Mouse (Mus musculus): ENCODE measurements around the gene Rcc1.
A peak's percentile ranks its signal among the peaks of the same experiment; 100 is the strongest.

Gene Rcc1

GRCm38 (mm10) chr4:132353481-132353885 lies at the start of gene Rcc1:
Gene Rcc1 (minus strand): TSS chr4:132353605.
- DNase-seq, result peak; percentile 93

GRCm38 (mm10) chr4:132401016-132401415 lies 47.6 kb upstream of the Rcc1 start:
- DNase-seq, result no peak

GRCm38 (mm10) chr4:132398863-132399262 lies 45.5 kb upstream of the Rcc1 start:
- peak; percentile 55 for DNase-seq

- DNase-seq, result peak; percentile 86
Observed at GRCm38 (mm10) chr4:132398045-132398774, 44.8 kb upstream of the Rcc1 start.

- DNase-seq, result no peak
Observed at GRCm38 (mm10) chr4:132397120-132397519, 43.7 kb upstream of the Rcc1 start.

GRCm38 (mm10) chr4:132396251-132396650 lies 42.8 kb upstream of the Rcc1 start:
- no peak for DNase-seq

GRCm38 (mm10) chr4:132391063-132391740 lies 37.8 kb upstream of the Rcc1 start:
- DNase-seq, result no peak

GRCm38 (mm10) chr4:132389302-132389701 lies 35.9 kb upstream of the Rcc1 start:
- DNase-seq, result no peak

GRCm38 (mm10) chr4:132387617-132388016 lies 34.2 kb upstream of the Rcc1 start:
- DNase-seq, result peak; percentile 47

GRCm38 (mm10) chr4:132386846-132387245 lies 33.4 kb upstream of the Rcc1 start:
- DNase-seq, result peak; percentile 53

GRCm38 (mm10) chr4:132385771-132386410 lies 32.5 kb upstream of the Rcc1 start:
- no peak for DNase-seq

- no peak for DNase-seq
Observed at GRCm38 (mm10) chr4:132383455-132383854, 30.1 kb upstream of the Rcc1 start.

GRCm38 (mm10) chr4:132382296-132382695 lies 28.9 kb upstream of the Rcc1 start:
- DNase-seq, result no peak

GRCm38 (mm10) chr4:132380965-132381616 lies 27.7 kb upstream of the Rcc1 start:
- no peak for DNase-seq

GRCm38 (mm10) chr4:132373820-132374219 lies 20.4 kb upstream of the Rcc1 start:
- DNase-seq, result no peak

GRCm38 (mm10) chr4:132369953-132370750 lies 16.7 kb upstream of the Rcc1 start:
- no peak for DNase-seq

GRCm38 (mm10) chr4:132367480-132368201 lies 14.2 kb upstream of the Rcc1 start:
- no peak for DNase-seq

GRCm38 (mm10) chr4:132365450-132366060 lies 12.2 kb upstream of the Rcc1 start:
- DNase-seq, result peak; percentile 39

GRCm38 (mm10) chr4:132363487-132363886 lies 10.1 kb upstream of the Rcc1 start:
- DNase-seq, result no peak

GRCm38 (mm10) chr4:132359510-132359909 lies 6.1 kb upstream of the Rcc1 start:
- no peak for DNase-seq

GRCm38 (mm10) chr4:132356170-132356569 lies 2.8 kb upstream of the Rcc1 start:
- DNase-seq, result peak; percentile 69
